Mouse (Mus musculus) adrenal gland, postnatal 14 days (tissue): Measurements from ENCODE around the gene Mgat5b. TPM values are rescaled to one million over a fixed set of nuclear protein-coding genes. Genes with fewer than 3 reads are reported as not detected.

Experiments used
- DNase-seq: peaks from one replicate; pipeline ENCODE4 v3.0.0; 2021; ENCODE audit warnings: mixed read lengths
- total RNA-seq: library from RNA; stranded (reverse); gene quantifications from 2 replicates; pipeline ENCODE4 v1.2.3, GENCODE M21; 2021

Mgat5b gene
- total RNA-seq, 1 experiment from 2014 or later, result 0.59 TPM

GRCm38 (mm10) chr11:117035661-117036336 lies 117.1 kb downstream of the Mgat5b start:
- no peak for DNase-seq

Other genes starting within 250 kb of the Mgat5b start
- not detected in 2 replicates for gene St6galnac1, start 143.4 kb upstream of the Mgat5b start, total RNA-seq
- 28.6 and 32.8 TPM in 2 replicates for gene Mxra7, start 90.8 kb upstream of the Mgat5b start, total RNA-seq
- gene Mettl23, start 75.6 kb upstream of the Mgat5b start, total RNA-seq, result 31.1 and 34.4 TPM in 2 replicates
- 40.2 and 40.7 TPM in 2 replicates for gene Jmjd6, start 75.4 kb upstream of the Mgat5b start, total RNA-seq
- 29.1 and 32.6 TPM in 2 replicates for gene Mfsd11, start 66.4 kb upstream of the Mgat5b start, total RNA-seq
- gene Srsf2, start 65.8 kb upstream of the Mgat5b start, total RNA-seq, result 244 and 250 TPM in 2 replicates
- 119 TPM in 2 replicates for gene Sec14l1, start 196.3 kb downstream of the Mgat5b start, total RNA-seq